Mouse (Mus musculus) liver, embryonic 14.5 days (tissue): Measurements from ENCODE around the gene Rapgef4.

ENCODE experiments used
- CTCF ChIP-seq: IDR thresholded peaks from 2 replicates; pipeline ENCODE4 v1.5.1; 2016; ENCODE audit warnings: antibody characterized with exemption, low read depth, control low read depth
- EP300 ChIP-seq: IDR thresholded peaks from 2 replicates; pipeline ENCODE4 v1.6.1; 2016; ENCODE audit warnings: antibody characterized with exemption, low read depth

- TF ChIP-seq CTCF = no peak
- TF ChIP-seq EP300 = no peak
Measured at GRCm38 (mm10) chr2:72222276-72222675, 241.2 kb downstream of the Rapgef4 start.
